Mouse (Mus musculus) gastrocnemius, adult 2 months (tissue): ENCODE results near the gene Creb5. TPM values are rescaled to one million over a fixed set of nuclear protein-coding genes. Genes with fewer than 3 reads are reported as not detected.

Experiments
- DNase-seq: peaks from one replicate; pipeline ENCODE4 v3.0.0; 2022
- H3K27ac ChIP-seq: fragments of 200-600 bp; 2 replicates; pipeline ENCODE4 v1.8.1; 2022; ENCODE audit warnings: mild to moderate bottlenecking
- H3K4me3 ChIP-seq: fragments of 200-600 bp; 2 replicates; pipeline ENCODE4 v1.8.1; 2022; ENCODE audit warnings: mild to moderate bottlenecking, moderate library complexity
- CTCF ChIP-seq: fragments of 200-600 bp; IDR thresholded peaks from 2 replicates; pipeline ENCODE4 v1.8.1; 2022; ENCODE audit warnings: antibody characterized with exemption, mild to moderate bottlenecking, moderate library complexity
- intact Hi-C: fragments of 180-260 bp; cut with DNase I; formaldehyde crosslinking; loops from one replicate; pipeline ENCODE4 v1.15.1; 2025
- total RNA-seq, 2 experiments: library from RNA; stranded (reverse); gene quantifications; 2 replicates each; pipeline ENCODE4 v1.2.3; 2021

The Creb5 gene
- total RNA-seq, 2 experiments from 2014 or later: 4.5 to 6.1 TPM

DNA sequence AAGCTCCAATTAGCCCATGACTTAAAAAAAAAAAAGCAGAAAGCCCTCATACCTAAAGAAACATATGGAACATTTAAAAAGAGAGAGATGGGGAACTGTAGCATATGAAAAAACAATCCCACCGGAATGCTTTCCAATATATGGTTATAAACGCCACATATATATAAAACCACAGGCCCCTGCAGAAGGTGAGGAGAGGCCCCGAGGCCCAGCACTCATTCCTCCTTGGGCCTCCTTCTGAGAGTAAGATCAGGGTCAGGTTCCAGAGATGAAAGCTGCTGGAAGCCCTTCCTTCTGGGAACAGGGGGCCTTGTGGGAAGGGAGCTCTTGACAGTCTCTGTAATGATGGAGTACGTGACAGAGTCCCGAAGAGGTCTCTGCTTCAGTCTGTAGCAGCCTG is 76.5 kb downstream of the Creb5 start:
- intact Hi-C loops: no loop called here
- TF ChIP-seq CTCF: no peak
- Histone ChIP-seq H3K27ac (peak overlapping the region; percentile 46; the same call in 1 of the 2 replicates), H3K4me3 (no peak overlapping the region)
- DNase-seq: no peak

DNA sequence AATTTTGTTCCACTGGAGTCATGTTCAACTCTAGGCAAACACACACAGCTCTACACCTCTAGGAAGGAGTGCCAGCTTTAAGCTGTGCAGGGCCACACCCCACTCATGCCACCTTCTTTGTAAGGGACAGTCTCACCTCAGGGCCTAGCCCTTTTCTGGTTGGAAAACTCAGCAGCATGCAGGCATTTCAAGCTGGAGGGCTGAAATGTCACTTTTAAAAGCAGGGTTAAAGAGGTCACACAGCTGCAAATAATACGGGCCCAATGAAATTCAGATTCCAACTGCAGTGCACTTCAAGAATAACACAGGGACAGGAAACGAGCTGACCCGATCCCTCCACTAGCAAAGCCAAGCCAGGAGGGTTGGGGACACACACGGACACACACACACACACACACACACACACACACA is 76.9 kb downstream of the Creb5 start:
- peak; percentile 24 for DNase-seq
- intact Hi-C loops: no loop called here
- H3K4me3 ChIP-seq: no peak overlapping the region
- TF ChIP-seq CTCF: no peak
- peak overlapping the region; percentile 46; the same call in 1 of the 2 replicates for H3K27ac ChIP-seq

DNA sequence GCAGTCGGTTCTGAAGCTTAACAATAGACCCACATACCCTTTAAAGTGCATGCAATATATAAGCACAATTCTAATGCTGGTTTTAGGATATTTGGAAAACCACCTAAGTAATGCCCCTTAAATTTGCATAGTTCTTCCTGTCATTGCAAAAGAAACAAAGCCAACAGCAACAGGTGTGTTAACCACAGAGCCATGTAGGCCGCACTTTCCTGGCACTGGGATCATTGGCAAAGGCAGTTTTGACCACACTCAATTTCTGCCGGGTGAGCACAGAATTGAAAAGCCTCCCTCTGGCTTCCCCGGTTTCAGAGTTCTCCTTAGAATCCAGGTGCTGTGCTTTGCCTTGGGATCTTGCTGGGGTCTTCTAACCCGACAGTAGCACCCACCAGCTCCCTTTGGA is 82.1 kb downstream of the Creb5 start:
- intact Hi-C loops: no loop called here
- no peak for DNase-seq
- TF ChIP-seq CTCF: no peak
- no peak overlapping the region for H3K4me3 ChIP-seq
- H3K27ac ChIP-seq: no peak overlapping the region

DNA sequence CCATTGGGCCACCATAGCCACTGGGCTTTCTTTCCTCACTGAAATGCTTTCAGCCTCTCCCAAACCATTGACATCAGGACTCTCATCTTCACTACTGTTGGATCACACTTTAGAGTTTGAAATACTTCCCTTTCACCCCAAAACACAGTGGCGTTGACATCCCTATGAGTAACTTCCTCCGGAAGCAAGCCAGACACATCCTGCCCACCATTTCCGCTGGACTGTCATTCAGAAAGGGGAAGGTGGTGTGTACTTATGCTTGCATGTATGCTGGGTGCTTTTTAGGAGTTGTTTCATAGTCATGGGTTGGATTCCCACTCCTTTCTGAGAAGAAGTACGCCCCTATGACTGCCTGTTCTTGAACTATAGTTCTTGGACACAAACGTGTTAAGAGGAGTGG is 82.9 kb downstream of the Creb5 start:
- Histone ChIP-seq H3K4me3 (no peak overlapping the region), H3K27ac (no peak overlapping the region)
- no peak for DNase-seq
- TF ChIP-seq CTCF: no peak
- intact Hi-C loops: no loop called here

DNA sequence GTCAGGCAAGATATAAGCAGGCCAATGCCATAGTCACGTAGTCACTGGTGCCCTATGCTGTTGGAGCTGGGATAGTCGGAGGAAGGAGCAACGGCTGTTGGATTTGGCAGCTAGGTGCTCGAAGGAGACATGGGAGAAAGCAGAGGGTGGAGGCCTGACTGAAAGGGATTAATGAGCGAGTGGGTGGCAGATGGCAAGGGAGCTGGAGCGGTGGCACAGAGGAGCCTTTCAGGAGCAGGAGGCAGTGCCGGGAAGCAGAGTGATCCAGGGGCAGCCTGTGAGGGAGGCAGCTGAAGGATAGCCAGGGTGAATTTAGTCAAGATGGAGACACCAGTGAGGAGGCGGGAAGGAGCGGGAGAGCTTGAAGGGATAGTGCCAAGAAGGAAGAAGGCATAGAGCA is 84.9 kb downstream of the Creb5 start:
- no peak for DNase-seq
- no peak overlapping the region for H3K4me3 ChIP-seq
- TF ChIP-seq CTCF: no peak
- no peak overlapping the region for H3K27ac ChIP-seq
- intact Hi-C loops: no loop called here

DNA sequence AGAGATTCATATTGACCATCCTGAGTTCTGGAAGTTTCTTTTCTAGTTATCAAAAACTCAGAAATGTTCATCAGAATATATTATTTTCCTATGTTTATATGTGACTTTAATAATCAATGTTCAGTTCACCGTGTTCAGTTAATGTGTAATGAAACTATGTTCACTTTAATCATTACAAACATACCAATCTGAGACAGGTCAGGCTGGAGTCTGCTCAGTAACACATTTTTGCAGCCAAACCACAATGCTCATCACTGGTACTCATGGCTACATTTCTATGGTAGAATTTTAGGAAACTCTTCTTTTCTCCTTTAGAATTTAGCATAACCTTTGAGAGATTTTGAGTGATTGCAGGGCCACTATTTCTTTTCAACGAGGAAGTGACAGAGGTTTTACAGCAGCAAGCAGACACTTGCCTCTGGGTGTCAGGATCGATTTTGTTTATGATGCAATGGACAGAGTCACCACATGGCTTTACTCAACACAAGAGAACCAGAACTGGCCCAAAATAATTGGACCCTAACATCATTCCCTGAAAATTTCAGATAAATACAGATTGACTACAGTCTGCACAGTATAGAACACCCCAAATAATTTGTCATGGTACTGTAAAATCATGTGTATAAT is 87.4 kb downstream of the Creb5 start:
- DNase-seq: no peak
- Histone ChIP-seq H3K27ac (no peak overlapping the region), H3K4me3 (no peak overlapping the region)
- intact Hi-C loops: no loop called here
- no peak for TF ChIP-seq CTCF

DNA sequence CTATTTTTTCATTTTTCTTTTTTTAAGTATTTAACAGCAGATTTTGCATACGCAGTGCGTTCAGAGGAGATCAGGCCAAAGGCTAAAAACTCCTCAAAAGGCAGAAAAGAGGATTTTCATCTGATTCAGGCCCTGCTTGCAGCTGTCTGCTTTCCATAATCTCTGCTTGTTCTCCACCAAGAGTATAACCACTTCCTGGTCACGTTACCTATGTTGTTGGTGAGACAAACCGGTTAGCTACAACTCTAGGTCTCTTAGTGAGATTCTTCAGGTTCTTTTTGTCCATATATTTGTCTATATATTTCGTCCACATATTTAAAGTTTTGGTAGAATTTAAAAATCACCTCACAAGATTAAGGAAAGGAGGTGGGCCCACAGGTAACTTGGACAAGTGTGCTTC is 102.2 kb downstream of the Creb5 start:
- intact Hi-C loops: no loop called here
- no peak overlapping the region for H3K4me3 ChIP-seq

DNA sequence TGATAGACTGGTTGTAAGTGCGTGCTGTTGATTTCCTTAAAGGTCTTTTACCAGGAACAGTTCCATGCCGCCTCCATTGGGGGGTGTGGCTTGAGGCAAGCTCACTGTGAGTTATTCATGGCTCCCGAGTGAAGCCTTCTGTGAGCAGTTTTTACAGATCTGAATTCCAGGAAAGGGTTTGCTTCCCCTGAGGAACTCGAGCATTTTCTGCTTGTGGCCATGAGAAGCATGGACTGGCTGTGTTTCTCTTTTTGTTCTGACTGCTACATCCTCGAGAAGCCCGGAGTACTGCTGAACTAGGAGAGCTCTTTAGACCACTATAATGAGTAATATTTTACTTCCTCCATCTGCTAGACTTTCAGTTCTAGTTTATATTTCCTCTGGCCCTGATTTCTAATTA is 103.3 kb downstream of the Creb5 start:
- no peak; the same call in 1 of the 2 replicates for TF ChIP-seq CTCF
- intact Hi-C loops: no loop called here
- peak overlapping the region; percentile 44 for H3K27ac ChIP-seq
- DNase-seq: peak; percentile 50
- peak overlapping the region; percentile 38 for H3K4me3 ChIP-seq

More for the DNA sequence above, 102.2 kb downstream of the Creb5 start:
- no peak for TF ChIP-seq CTCF
- H3K27ac ChIP-seq: no peak overlapping the region
- no peak for DNase-seq

DNA sequence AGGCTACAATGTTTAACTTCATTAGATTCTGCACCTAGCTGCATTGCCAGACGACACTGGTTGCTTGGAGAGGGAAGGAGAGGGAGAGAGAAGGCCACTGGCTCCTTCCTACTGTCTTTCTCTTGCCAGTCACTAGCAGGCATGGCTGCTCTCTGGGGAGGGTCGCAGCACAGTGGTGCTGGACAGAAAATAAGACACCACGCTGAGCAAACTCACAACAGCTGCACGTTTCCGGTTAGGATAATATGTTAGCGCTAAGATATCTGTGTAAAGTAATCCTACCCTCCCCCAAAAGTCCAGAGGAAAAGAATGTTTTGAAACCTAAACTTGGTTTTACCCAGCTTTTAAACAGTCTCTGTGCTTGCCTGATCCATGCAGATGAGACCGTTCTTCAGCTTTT is 107.0 kb downstream of the Creb5 start:
- intact Hi-C loops: no loop called here
- Histone ChIP-seq H3K27ac (no peak overlapping the region), H3K4me3 (no peak overlapping the region)
- DNase-seq: no peak
- TF ChIP-seq CTCF: no peak

DNA sequence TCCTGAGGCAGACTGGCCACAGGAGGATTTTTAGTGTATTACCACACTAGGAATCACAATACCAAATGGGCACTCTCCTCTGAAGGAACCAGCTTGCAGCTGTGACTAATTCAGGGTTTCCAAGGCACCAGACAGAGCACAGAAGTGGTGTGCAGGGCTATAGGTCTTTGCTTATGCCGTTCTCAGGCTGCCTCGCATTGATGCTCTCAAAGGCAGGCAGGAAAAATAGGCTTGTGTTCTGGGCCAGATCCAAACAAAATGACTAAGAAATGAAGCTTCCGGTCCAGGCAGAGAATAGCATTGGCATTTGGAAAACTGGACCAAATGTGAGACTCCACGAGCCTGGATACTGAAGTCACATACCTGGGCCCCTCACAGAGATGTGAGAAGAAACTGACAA is 108.1 kb downstream of the Creb5 start:
- DNase-seq: no peak
- intact Hi-C loops: loop anchor here (1.0 kb wide), 1 partner anchor 49 kb away; no protein-coding TSS in a partner anchor
- TF ChIP-seq CTCF: no peak
- Histone ChIP-seq H3K27ac (no peak overlapping the region), H3K4me3 (no peak overlapping the region)

DNA sequence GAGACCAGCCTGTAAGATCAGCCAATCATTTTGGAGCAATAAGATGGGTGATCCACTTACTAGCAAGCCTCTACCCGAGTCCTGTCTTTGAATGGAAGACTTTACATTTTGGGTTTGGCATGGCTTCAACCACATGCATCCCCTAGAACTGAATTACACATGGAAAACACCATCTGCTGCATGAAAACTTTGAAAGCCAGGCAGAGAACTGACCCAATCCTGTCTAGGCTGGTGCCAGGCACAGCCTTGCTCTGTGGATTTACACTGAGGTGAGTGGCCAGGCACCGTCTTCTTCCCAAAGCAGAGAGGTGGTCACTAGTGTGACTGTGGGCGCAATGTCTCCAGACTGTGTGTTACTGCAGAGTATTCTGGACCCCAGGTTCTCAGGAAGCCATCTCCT is 109.4 kb downstream of the Creb5 start:
- no peak overlapping the region for H3K27ac ChIP-seq

DNA sequence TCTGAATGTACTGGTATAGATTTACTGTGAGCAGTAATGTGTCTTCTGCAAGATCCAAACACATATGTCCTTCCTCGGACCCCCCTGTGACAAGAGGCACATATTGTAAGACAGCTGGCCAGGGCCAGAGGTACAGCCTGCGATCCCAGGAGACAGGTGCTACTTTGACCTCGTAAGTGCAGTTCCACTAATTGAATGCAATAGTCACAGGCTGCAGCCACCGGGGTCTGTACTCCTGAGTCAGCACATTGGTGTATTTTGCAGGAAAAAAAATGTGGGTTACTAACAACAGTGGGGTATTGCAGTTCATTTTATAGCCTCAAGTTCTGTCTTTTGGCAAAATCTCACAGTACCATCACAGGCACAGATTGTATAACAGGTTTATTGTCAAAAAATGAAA is 110.7 kb downstream of the Creb5 start:
- no peak for DNase-seq
- Histone ChIP-seq H3K4me3 (no peak overlapping the region), H3K27ac (no peak overlapping the region)
- intact Hi-C loops: no loop called here
- TF ChIP-seq CTCF: no peak

More for the DNA sequence above, 109.4 kb downstream of the Creb5 start:
- no peak for TF ChIP-seq CTCF
- intact Hi-C loops: no loop called here
- no peak for DNase-seq
- H3K4me3 ChIP-seq: no peak overlapping the region

DNA sequence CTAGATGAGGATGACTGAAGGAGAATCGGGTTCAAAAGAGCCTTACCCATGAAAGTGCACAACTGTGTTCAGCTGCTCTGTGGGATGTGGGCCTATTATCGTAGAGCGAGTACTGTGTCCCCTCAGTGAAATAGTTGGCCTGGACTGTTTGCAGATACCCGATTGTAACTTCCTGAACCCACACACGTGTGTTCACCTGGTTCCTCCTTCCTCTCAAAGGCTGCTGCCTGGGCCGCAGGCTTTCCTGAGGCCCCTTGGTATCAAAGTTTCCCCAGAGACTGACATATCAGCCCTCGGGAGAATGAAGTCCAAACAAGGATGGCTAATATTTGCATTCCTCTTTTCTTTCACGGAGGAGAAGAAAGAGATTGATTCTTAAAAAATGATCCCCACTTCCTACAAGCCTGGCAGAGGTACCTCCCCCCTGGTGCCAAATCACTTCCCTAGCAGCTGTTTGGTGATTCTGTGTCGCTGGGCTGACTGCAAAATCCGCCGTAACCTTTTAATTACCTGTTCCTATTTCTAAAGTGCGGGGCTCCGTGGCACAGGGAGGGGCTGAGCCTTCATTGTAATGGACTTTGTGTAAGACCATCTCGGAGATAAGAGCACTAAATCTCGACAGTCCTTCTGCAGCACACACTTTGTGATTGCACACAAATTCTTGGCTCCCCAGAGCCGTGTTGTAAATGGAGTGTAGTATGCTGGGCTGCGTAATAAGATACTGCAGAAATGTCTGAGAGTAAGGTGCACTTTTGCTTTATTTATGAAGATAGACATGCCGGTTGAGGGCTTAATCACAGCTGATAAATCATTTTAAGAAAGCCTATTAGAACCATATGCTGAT is 111.4 kb downstream of the Creb5 start:
- intact Hi-C loops: no loop called here
- DNase-seq: peak; percentile 16
- TF ChIP-seq CTCF: no peak
- Histone ChIP-seq H3K4me3 (peak overlapping the region; percentile 45), H3K27ac (no peak overlapping the region)
